Mouse (Mus musculus) activated CD4-positive, CD25-positive, alpha-beta regulatory T cell, adult 4 months (primary cell): ENCODE data around the gene Pip4k2c. TPM values are rescaled to one million over a fixed set of nuclear protein-coding genes. Genes with fewer than 3 reads are reported as not detected.
"Not testable (repeated sequence)": the region's sequence is repeated elsewhere in the genome, so short reads cannot be mapped to it uniquely, and the experiment has no call there.

Source experiments
- ATAC-seq: one replicate; pipeline ENCODE4 v1.8.0; 2017
- polyA plus RNA-seq, 2 experiments: library from polyadenylated mRNA; unstranded; fragments of 100-300 nt; shearing (Covaris generic); gene quantifications; one replicate each; pipeline ENCODE4 v1.2.1; 2017

Gene Pip4k2c
- polyA plus RNA-seq, 2 experiments from 2014 or later = 24.2 to 27.8 TPM

DNA sequence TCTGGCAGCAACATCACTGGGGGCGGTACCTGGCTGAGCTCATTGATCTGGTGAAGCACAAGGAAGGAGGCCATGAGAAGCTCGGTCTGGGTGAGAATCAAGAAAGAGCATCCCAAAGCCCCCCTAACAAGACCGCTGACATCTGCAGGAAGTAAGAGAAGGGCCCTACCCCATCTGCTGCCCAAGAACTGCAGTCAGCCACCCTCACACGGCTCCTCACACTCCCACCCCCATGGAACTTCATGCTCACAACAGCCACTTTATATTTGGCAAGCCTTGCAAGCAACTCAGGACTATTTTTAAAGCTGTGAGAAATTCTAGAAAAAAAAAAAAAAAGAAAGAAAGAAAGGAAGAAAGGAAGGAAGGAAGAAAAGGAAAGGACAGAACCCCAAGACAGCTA, 2.5 kb downstream of the Pip4k2c start:
- ATAC-seq = no peak

DNA sequence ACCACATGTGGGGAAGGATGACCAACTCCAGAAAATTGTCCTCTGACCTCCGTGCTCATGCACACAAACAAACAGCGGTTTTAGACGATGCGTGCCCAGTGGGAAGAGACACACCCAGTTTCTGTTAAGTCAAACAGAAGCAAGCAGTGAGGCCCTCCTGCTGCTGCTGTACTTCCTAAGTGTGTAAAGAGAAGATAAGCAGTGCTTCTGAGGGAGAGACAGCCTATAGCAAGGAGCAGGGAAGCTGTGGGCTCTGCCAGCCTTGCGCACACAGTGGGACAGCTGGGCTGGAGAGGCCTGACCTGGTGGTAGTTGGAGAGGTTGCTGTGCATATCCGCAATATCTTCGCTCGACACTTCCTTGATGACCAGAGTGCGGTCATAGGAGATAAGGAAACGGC, 6.0 kb downstream of the Pip4k2c start:
- ATAC-seq = no peak

DNA sequence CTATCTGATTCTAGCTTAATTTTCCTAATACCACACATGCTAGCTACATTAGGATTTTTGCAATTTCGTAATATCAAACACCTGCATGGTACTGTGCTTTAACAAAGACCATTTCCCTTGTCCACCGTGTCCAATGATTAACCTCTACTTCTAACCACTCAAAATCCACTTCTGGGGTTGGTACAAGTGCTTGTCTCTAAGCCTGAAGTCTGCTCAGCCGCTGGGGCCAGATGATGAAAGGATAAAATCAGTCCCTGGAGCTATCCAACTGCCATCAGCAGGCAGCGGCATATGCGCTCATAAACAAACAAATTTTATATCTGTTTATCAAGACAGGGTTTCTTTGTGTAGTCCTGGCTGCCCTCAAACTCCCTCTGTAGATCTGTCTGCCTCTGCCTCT, 6.8 kb downstream of the Pip4k2c start:
- no peak for ATAC-seq

DNA sequence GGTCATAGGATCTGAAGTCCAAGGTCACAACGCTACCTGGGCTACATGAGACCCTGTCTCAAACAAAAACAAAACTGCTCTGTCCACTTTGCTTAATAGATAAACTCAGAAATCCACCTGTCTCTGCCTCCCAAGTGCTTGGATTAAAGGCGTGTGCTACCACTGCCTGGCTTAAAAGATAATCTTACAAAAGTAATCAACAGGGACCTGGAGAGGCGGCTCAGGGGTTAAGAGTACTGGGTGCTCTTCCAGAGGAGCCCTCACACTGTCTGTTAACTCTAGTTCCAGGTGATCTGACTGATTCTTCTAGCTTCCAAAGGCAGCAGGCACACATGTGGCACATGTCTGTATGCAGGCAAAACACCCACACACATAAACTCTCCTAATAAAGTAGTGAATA, 8.3 kb downstream of the Pip4k2c start:
- no peak for ATAC-seq

DNA sequence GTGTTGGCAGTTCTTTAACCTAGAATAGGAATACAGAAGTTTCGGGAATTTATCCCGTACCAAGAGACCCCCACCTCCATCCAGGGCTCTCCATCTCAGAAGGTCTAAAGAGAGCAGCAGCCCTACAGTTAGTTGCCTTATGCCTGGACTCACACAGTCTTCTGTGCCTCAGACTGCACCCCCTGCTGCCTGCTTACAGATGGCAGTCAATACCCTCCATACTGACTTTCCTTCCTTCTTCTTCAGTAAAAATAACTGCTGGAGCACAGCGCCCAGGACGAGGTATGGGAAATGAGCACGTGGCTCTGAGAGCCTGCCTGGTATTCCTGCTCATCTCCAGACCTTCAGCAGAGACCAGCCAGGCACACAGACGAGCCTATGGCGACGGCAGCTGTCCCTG, 11.1 kb downstream of the Pip4k2c start:
- ATAC-seq = no peak

DNA sequence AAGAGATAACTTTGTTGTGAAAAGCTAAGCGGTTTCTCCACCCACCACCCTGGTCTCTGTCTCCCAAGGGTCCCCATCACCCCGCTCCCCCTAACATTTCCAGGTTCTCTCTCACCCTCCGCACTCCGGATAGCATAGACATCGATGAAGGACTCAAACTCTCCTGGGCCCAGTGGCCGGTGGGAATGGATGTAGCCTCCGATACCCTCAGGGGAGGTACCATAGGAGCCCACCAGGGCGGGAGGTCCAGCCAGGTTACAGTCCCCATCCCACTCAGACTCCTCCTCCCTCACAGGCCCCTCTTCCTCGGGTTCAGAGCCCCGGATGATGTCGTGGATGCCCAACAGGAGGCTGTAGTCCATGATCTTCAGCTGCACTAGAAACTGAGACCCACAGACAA, 11.9 kb downstream of the Pip4k2c start:
- ATAC-seq = no peak

DNA sequence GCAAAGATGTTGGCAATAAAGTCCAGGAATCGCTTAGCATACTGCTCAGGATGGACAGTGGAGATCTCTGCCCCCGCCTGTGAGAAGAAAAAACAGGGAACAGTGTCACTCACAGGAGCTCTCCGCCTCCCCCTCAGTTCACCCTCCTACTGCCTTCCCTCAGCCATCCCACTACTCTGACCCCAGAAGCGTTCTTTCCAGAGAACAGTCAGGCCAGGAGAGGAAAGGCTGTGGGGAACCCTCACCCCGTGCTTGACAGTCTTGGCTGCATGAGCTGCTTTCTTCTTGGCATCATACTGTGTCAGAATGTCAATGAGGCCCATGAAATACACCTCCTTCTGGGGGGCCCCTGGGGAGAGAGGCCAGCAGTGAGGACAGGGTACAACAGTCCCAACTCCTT, 12.3 kb downstream of the Pip4k2c start:
- ATAC-seq = no peak

DNA sequence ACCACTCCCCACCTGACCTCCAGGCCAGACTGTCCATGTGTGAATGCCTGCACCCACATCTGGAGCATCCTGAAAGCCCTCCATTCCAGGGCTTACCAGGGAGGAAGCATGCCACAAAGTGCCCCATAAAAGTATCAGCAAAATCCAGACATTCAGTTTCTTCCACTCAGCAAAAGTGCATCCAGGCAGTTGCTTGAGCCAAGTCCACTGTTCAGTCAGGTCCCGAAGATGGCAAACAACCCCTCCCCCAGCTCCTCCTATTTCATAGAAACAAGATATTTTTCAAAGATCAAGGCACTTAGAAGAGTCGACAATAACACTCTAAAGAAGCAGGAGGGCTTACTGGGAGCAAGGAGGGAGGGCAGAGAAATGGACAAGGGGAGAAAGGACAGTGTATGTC, 12.9 kb downstream of the Pip4k2c start:
- no peak for ATAC-seq

DNA sequence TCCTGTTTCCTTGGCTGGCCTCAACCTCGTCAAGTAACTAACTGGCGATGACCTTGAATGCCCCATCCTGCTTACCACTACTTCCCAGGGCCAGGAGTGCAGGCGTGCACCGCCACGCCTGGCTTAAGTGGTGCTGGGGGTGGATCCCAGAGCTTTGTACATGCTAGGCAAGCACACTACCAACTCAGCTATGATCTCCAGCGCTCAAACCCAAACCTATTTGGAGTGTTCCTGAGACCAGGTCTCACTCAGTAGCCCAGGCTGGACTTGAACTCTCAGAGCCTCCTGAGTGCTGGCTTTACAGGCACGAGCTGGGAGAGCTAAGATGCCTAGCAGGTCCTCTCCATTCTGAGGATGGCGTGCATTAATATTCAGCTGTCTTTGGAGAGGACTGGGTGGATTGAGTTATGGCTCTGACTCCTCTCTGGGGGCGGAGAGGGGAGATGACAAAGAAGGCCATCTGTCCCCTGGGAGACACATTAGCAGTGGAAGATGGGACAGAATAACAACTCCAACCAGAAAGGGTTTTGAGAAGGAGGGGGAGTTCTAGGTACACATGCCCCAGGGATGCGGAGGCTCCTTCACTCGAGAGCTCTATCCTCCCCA, 13.8 kb downstream of the Pip4k2c start:
- no peak for ATAC-seq

DNA sequence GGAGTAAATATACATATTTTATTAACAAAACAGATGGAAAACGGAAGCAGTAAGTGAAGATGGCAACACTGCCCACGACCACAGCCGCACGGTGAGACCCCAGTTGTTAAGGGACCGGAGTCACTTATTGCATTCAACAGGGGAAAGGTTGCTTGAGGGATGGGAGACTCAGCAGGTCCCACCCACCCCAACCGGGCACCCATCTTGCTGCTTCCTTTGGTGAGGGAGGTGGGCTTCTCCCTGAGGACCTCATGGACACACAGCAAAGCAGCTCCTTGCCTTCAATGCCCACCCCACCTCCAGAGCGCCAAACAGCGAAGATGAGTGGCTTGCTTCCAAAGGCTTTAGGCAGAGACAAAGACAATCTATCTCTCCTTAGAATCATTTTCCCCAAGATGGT, 14.3 kb downstream of the Pip4k2c start:
- no peak for ATAC-seq

DNA sequence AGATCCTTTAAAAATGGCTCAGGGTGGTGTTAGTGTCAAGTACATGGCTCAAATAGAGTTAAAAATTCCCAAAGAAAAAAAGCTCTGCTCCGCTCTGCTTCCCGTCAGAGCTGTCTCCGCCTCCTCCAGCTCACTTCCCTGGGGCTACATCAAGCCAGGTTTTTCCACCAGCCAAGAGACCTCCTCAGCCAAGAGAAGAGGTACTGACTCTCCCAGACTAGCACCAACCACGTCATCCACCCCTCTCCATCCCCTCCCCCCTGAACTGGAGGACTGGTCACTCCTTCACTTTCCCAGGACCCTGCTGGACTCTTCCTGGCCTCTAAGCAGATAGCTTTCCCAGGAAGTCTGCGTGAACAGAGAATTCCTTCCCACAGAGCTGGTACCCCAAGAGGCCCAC, 15.0 kb downstream of the Pip4k2c start:
- no peak for ATAC-seq

DNA sequence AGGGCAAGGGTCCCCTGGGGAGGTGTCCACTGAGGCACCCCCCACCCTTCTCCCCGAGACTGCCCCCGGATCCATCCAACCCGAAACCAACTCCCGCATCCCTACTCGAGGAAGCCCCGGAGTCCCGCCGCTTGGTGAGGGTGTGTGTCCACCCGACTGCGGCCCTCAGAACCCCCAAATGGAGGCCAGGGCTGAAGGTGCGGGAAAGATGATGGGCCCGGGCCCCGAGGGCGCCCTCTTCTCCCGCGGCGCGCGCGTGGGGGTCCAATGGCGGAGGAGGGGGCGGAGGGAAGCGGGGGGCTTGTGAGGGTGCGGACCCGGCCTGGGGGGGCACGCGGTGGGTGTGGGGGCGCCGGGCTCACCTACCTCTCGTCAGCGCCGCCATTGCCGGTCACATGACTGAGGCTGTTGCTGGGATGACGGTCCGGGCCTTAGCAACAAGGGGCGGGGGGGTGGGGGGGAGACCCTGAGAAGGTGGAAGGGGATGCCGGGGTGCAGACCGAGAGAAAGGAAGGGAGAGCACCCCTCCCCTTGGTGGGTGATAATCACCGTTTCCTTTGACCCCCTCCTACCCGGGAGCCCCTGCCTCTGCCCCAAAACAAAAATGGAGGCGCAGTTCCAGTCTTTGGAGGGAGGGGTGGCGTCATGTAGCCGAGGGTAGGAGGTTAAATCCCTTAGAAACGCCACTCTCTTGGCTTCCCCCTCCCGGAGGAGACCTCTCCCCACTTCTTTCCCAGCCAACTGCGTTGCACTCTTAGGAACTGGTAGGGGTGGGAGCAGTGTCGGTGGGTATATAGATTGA, 15.9 kb downstream of the Pip4k2c start, which contains the start of gene Dtx3:
Gene Dtx3, minus strand, starts transcription at position 401 of the 802 bp plus-strand sequence.
- peak; percentile 40 for ATAC-seq

DNA sequence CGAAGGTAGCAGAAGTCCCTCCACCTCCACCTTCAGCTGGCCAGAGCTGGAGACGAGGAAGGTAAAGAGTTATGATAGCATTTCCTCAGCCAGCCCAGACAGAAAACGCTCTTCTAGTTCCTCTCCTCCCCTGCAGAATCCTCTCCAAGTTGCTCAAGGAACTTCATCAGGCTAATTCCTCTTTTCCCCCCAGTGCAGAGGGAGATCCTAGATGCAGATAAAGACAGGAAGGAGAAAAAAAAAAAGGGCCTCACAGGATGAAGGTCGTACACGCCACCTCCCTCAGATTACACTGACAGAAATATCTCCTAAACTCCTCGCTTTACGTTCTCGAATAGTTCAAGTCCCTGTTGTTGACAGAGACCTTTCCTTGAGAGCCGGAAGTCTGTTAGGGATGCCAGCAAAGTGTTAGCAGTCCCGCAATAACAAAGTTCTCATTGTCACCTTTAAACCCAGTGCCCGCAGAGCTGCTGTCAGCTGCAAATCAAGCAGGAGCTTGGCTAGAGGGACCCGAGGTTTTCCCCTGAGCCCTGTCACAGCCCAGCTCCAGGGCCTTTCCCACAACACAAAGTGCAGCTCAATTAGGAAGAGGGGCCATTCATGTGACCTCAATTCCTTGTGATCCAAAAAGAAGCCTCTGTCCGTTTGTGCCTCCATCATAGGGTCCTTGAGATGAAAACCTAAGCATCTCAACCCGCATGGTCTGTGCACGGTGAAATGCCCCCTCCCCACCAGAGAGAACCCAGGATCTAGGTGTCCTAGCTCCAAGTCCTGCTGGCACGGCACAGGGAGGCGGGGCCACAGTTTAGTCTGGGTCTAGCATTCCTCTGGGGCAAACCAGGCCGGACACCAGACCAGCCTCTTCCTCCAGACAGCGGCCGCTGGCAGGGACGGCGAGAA, 16.7 kb downstream of the Pip4k2c start:
- ATAC-seq = peak; percentile 30

DNA sequence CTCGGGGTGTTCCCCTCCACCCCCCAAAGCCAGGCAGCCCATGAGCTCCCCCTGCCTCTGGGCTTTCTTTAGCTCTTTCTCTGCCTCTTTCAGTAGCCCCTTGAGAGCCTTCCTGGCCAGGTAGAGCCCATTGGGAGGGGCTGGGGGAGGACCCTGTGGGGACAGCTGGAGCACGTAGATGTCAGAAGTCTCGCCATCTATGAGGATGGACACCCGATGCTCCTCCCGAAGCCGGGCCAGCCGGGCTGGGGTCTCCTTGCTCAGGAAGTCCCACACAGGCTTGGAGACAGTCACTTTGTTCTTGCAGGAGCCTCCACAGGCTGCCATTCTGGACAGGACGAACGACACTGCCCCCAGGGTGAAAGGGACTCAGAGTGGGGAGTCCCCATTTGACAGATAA, 18.4 kb downstream of the Pip4k2c start:
- ATAC-seq = no peak

DNA sequence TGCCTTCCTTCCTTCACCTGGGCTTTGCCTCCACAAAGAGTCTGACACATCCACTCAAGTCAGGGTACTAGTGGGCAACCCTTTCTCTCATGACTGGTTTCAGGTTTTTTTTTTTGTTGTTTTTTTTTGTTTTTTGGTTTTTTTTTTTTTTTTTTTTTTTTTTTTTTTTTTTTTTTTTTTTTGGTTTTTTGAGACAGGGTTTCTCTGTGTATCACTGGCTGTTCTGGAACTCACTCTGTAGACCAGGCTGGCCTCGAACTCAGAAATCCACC, 19.4 kb downstream of the Pip4k2c start:
- not testable (repeated sequence) for ATAC-seq

DNA sequence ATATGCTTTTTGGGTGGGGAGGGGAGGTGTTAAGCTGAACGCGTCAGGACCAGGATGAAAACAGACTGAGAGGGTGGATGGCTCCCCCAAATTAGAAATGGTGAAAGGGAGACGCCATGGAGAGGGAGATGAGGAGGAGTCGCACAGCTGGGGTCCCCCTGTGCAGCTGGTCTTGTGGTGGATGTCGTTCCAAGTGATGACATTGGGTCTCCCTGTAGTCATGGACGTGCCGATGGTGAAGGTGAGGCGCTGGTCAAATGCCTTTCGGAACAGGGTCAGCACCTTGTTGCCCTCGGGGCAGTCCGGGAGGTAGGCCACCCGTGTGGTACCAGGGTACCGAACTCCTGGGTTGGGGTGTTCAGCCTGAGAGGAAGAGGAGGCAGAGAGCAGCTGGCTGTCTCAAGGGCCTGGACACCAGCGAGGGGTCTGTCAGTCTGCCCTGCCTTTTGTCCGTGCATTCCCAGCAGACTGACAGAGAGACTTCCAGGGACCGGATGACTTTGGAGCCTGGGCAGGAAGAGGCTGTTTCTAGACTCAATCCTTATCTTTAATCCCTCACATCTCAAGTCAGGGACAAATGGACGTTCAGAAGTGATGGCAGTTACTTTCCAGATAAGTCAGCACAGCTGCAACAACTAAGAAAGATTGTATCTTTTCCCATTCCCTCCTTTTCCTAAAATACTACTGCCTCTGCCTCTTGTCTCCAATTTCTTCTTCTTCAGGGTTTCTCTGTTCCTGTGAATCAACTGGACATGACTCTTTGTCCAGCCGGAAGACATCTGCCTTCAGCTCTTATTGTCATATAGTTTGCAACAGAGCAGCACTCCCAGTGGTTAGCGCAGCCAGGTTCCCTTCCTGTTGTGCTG, 20.0 kb downstream of the Pip4k2c start:
- ATAC-seq = no peak

DNA sequence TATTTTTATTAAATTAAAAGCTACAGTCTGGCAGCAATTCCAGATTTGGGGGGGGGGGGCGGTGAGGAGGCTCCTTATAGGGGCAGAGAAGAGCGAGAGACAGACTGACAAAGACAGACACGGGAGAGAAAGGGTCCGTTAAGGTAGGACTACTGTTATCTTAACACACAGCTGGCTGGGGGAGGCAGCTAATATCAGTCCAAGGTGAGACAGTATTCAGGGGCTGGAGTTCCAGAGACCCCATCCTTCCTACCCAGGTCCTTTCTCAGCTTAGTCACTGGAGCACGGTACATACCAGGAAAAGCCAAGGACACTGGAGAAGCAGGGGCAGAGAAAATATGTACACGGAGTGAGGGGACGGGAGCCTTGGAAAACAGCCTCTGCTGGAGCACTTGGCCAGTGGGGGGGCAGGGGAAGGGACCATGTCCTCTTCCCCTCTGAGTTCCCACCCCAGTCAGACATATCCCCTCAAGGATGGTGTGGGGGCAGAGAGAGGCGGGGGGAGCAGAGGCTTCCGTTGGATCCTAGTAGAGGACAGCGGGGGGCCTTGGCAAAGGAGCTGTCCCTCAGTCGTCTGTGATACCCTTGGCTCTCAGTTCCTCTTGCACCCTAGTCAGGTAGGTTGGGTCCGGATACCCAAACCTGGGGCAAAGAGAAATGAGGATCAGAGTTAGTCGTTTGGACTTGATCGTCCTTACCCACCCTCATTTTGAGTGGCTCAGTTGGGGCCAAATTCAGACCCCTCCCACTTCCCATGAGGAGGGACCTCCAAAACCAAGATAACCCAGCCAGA, 20.8 kb downstream of the Pip4k2c start:
- no peak for ATAC-seq

DNA sequence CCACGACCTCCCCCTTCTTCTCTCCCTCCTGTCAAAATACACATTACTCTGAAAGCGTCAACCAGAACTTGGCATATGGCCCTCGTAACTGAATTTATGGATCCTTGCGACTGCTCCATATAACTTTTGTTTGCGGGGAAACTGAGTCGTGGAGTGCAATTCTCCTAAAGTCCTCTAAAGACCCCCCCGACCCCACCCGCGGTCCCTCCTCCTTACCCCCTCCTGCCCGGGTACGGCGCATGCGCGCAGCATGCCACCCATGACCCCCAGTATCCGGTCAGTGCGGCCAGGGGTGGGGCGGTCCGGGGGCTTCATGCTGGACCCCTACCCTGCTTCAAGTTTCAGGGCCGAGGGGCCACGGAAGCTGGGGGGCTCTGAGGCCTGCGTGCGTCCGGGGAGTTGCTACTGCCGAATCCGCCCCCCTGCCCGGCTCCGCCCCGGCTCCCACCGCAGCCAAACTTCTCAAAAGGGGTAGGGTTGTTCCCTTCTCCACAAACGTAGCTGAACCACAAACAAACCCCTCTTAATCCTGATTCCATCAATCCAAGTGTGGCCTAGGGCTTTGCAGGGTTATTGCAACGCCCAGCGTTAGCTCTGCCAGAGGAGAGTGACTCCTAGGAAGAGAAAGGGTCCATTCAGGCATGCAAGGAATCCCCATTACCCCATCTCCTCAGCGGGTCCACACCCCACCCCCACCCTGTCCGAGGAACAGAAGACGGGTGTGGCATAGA, 21.6 kb downstream of the Pip4k2c start, which contains the start of gene Arhgef25:
Gene Arhgef25, minus strand, starts transcription at position 433 of the 731 bp plus-strand sequence.
- no peak for ATAC-seq

DNA sequence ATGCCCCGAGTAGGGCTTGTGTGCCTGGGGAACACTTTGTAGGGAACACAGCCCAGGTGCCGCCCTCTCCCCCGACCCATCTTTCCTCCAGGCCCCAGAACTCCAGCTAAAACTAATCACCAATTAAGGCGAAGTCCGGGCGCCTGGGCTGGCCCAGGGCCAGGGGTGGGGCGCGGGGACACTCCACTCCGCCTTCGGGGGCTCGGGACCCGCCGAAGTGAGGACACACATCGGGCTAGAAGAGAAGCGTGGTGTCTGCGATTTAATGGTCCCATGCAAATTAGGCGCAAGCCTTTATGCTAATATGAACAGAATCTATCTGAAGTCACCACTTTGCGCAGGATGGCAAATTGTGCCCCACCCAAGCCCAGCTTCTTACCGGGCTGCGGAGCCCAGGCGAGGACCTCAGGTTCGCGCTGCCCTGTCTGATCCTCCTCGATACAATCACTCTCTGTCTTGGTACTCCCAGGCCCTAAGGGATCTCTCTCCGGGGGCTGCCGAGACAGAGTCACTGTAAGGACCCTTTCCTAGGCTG, 22.2 kb downstream of the Pip4k2c start:
- peak; percentile 55 for ATAC-seq

DNA sequence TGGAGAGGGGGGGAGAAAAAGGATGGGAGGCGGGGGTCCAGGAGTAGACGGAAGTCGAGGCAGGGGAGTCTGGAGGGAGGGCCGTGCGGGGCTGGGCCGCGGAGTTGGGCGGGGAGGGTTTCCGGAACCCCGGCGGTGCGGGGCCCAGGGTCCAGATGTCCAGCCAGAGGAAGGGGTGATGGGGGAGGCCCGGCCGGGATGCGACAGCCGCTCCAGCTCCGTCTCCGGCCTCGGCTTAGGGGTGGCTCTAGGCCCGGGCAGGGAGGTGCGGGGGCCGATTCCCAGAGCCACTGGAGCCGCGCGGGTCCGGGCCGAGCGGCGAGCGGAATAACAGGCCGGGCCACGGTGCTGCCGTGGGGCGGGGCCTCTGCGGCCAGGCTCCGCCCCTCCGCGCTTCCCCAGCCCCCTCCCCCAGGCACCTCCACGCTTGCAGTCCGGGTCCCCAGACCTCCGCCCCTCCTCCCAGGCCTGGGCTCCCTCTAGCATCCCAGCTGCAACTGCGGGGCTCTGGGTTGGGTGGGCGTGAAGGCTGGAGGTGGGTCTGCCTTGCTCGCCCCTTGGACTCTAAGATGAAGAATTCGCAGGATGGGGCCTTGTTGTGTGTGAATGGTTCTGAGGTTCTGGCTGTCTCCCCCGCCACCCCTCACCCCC, 22.8 kb downstream of the Pip4k2c start:
- no peak for ATAC-seq
